Mouse (Mus musculus) left cerebral cortex, adult 11 months (tissue): ENCODE results near the gene Ttc3.
"Not testable (repeated sequence)": the region's sequence is repeated elsewhere in the genome, so short reads cannot be mapped to it uniquely, and the experiment has no call there.

Experiments used
- DNase-seq: peaks from one replicate; pipeline ENCODE4 v3.0.0; 2022; ENCODE audit warnings: low spot score

The Ttc3 gene

DNA sequence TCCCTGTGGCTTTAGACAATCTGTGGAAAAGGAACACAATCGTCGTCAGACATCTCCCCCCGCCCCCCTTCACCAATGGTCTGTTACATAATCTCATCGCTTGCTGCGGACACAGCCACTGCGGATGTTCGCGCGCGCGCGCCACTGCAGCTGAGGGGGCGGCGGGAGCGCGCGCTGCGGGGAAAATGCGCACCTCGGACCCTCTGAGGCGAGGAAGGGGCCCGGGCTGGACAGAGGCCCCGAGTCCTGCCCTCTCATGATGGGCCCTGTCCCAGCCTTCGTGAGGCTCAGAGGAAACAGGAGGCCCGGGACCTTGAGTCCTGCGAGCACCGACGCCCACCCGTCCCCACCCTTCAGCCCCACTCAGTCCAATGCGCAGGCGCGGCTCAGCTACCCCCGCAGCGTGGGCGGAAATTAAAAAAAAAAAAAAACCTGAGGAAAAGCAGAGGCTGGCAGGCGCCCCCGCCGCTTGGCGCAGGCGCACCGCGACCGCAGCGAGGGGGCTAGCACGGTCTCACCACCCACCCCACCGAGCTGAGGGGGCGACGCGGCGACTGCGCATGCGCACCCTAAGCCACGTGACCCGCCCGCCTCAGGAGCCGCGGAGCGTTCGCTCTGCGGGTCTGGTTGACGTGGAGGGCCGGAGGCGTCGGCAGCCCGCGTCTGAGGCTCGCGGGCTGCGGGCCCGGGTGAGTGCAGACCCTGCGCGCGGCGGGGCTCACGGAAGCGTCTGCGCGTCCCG, at the start of gene Ttc3:
Gene Ttc3, plus strand, starts transcription at position 446 of the 742 bp plus-strand sequence.
- peak; percentile 88 for DNase-seq

DNA sequence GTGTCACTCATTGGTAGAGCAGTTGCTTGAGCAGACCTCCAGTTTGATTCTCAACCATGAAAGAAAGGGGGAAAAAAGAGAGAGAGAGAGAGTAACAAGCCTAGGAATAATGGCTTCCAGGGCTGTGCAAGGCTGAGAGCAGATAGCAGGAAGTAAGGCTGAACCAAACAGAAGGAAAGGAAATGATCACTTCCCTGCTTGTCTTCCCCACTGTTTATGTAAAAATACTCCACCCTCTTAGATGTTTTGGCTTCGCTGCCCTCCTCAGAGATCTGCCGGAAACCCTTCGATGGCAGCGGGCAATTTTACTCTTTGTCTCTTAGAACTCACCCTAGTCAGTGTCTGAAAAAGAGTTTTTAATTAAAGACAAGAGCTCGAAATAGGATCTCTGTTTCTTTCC, 46.7 kb upstream of the Ttc3 start:
- no peak for DNase-seq

DNA sequence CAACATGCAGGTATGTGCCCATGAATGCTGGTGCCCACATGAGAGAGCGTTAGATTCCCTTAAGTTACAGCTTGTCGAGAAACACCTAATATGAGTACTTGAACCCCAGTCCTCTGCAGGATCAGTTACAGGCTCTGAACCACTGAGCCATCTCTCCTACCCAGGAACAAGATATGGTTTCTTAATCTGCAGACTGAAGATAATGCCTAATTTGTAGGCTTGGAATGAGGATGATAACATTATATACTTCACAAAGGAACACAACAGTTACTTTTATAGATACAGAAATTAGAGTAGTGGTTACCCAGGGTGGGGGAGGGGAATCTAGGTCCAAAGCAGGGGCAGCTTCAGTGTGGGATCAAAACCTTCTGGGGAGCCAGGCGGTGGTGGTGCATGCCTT, 44.4 kb upstream of the Ttc3 start:
- no peak for DNase-seq

DNA sequence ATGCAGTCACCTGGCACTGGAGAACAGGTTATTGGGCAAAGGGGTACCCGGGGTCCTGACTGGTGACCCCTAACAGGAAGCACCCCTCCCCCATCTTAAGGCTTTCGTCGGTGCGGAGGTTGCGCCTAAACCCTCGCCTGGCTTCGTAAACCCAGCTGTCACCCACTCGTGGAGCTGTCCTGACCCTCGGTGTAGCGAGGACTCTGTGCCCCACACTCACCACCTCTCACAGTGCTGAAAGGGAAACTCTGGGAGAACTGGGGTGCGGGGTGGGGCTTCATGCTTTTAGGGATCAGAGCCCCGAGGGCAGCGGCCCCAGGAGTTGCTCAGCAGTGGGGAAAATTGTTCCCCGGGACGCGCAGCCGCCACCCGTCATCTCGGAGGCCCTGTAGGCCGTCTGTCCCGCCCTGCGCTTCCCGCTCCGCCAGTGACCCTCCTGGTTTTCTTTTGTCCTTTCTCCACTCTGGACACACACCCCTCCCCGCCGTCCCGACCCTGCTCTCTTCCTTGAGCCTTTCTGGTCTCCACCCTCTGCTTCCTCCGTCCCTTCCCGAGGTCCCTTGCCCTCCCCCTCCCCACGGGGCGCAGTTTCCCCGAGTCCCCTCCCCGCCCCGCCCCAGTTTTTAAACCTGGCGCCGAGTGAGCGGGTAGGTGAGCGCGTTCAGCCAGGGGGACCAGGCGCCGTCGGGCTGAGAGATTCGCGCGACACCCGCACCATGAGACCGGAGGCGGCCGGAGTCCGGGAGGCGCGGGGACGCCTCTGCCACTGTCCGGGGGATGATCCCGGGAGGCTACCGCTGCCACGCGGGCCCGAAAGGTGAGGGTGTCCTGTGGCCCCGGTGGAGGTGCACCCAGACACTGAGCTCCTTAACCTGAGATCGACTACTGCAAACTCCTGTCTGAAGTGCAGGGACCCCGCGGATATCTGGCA, 42.4 kb upstream of the Ttc3 start, which contains the start of gene Ripply3:
Gene Ripply3, plus strand, starts transcription at position 640 of the 931 bp plus-strand sequence.
- no peak for DNase-seq

DNA sequence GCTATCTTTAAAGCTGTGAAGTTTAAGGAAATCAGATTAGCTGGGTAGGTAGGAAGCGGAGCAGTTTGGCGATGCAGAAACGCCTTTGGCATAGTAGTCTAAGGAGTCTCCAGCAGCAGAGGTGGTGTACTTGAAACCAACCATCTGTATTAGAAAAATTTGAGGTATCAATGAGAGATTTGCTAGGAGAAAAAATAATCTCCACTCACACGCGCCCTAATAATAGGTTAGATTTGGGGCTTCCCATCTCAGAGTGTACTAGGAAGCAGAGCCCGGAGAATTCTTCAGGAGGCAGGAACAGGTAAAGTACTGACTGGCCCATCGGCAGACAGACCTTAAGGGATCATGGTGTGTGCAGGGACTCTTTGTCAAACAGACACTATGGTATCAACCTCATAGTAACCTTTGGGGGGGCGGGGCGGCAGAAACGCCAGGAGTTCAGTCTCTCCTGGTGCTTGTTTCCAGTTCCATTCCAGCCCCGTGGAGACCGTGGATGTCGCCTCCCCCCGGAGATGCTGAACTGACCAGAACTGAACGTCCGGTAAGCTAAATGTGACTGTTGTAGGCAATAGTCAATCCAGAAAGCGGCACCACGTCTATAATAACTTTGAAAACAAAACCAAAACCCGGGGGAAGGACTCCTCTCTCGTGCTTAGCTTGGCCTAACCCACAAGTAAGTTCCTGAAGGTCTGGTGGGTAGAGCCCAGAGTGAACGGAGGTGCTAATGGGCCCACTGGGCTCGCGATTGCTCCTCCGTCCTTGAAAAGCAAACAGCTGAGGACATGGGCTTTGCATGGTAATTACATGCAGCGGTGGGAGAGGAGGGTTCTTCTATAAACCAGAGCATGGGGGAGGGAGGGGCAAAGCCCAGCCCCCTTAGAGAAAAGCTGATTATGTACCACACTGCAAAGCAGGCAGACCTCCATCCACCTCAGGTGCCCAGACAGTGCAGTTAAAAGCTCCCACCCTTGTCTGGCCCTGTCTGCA, 41.2 kb upstream of the Ttc3 start:
- DNase-seq = no peak

DNA sequence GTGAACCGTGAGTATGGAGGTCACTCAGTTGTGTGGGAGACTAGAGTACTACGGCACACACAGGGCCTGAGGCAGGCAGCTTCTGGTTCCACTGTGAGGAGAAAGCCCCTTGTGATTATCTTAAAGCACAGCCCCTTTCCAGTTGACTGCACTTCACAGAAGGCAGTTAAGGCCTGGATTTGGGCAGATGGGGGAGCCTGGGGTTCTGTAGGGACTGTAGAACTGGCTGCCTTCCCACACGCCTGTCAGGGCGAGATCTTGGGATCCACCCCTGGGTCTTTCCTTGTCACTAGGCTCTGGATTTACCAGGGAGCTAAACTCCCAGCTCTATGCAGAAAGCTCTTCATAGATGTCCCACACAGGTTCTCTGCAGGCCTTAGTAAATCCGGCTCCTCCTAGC, 40.0 kb upstream of the Ttc3 start:
- DNase-seq = no peak

DNA sequence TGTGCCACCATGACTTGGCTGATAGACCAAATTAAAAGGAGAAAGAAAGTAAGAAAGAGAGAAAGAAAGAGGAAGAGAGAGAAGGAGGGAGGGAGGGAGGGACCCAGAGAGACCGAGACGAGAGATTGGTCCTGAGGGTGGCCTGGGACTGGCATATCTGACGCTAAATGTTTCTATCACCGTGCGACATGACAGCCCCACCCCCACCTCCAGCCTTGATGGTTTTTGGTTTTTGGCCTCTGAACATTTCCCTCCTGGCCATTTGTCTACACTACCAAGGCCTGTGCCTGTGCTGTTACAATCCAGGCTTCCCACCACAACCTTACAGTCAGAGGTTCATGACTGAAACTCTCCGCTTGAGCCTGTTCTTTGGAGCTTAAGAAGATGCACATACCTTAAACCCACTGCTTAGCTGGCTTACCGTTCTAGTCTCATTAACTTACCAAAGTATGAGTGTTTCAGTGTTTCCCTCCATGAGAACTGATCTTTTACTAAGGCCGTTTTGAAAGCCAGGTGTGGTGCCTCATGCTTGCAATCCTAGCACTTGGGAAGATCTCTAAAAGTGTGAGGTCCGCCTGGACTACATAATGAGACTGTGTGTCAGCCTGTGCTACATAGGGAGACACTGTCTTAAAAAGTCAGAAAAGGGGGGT, 39.1 kb upstream of the Ttc3 start:
- DNase-seq = no peak

DNA sequence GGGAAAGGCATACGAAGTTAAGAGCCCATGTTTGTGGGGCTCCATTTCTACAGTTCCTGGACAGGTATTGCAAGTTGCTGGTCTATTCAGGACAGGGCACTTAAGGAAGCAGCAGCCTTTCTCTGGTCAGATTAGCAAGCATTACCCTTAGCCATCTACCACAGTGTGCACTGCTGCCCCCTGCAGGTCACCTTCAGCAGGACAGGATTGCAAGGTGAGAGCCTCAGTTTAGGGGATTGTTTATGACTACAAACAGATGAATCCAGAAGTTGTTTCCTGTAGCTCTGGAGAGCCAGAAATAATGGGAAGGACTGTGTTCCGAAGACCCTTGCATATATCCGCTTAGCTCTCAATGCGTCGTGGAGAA, 38.5 kb upstream of the Ttc3 start:
- no peak for DNase-seq

DNA sequence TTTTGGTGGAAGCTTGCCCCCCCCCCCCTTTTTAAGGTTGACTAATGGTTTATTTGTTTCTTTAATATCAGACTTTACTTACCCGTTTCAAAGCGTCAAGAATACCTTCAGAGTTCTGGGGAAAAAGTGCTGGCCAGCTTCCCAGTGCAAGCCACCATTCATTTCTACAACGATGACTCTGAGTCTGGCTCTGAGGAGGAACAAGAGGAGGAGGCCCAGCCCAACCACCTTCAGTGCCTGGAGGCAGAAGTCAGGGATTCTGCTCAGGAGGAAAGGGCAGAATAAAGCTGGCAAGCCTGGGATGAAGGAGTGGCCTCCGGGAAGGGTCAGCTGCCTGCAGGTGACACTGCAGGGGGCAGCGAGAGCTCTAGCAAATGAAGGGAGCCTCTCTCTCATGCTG, 34.8 kb upstream of the Ttc3 start:
- DNase-seq = no peak

DNA sequence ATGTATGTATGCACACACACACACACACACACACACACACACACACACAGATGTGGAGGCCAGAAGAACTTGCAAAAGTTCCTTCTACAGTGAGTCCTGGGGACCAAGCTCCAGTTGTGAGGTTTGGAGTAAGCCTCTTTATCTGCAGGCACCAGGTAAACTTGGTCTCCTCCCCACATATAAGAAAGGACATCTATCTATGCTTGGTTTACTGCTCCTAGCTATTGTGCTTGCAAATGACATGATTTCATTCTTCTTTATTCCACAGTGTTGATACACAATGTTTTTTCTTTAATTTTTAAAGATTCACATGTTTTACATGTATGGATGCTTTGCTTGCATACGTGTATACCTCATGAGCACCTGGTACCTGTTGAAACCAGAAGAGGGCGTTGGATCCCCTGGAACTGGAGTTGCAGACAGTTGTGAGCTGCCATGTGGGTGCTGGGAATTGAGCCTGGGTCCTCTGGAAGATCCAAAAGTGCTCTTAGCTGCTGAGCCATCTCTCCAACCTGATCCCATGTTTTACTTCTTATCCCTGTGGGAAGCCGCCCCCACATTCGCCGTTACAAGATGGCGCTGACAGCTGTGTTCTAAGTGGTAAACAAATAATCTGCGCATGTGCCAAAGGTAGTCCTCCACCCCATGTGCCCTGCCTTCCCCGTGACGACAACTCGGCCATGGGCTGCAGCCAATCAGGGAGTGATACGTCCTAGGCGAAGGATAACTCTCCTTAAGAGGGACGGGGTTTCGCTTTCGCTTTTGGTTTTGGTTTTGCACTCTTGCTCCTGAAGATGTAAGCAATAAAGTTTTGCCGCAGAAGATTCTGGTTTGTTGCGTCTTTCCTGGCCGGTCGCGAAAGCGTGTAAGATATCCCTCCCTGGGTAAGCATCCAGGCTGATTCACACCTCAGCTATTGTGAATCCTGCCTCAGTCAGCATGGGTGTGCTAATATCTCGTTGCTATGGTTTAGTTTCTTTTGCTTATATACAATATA, 31.0 kb upstream of the Ttc3 start:
- not testable (repeated sequence) for DNase-seq

DNA sequence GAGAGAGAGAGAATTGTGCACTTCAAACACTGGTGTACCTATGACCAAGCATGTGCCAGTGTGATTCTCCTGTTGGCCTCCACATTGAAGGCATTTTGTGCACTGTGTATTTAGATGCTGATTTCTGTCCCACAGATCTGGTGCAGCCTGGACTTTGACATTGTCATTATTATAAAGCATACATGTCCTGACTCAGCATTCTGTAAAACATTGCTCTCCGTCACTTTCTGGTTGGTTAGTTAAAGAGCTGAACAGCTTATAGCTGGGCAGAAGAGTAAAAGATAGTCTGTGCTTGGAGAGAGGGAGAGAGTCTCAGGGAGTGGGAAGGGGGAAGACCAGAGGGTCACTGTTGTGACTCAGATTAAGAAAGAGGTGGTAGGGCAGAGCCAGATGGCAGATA, 24.7 kb upstream of the Ttc3 start:
- DNase-seq = no peak

DNA sequence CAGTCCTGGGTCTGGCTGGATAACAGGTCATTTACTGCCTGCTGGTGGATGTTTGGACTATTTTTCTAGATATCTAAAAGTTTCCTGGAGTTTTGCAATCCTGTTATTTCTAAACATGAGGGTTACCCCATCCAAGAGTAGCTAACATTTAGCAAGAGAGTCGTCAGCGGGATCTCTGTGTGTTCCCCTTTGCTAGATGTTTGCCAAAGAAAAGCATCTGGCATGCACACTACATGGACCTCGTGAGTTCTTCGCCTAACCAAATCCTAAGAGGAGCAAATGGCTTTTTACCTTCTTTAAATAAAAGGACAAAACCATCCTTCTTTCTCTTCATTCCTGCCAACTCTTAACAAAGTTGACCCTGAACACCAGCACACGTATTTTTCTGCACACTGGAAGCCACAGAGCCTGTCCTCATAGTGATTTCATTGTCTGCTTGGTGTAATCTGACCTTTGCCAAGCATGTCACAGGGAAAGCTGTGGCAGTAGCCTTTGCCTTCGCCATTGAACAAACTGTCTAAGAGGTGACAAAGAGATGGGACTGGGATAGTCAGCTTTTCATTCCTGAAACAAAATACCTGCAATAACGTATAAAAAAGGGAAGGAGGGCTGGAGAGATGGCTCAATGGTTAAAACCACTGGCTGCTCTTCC, 23.2 kb upstream of the Ttc3 start:
- DNase-seq = no peak

DNA sequence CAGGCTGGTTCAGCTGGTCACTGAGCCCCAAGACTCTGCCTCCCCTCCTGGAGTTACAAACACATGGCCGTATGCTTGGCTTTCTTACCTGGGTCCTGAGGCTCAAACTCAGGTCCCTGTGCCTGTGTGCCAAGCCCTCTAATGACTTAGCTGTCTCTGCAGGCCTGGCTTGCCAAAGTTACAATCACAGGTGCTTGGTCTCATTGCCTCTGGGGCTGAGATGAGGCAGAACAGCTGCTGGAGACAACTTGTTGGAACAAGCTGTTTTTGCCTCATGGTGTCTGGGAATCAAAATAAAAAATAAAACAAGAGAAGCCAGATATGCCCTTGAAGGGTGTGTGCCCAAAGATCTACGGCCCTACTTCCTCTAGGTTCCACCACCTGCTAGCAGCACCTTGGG, 21.6 kb upstream of the Ttc3 start:
- no peak for DNase-seq

DNA sequence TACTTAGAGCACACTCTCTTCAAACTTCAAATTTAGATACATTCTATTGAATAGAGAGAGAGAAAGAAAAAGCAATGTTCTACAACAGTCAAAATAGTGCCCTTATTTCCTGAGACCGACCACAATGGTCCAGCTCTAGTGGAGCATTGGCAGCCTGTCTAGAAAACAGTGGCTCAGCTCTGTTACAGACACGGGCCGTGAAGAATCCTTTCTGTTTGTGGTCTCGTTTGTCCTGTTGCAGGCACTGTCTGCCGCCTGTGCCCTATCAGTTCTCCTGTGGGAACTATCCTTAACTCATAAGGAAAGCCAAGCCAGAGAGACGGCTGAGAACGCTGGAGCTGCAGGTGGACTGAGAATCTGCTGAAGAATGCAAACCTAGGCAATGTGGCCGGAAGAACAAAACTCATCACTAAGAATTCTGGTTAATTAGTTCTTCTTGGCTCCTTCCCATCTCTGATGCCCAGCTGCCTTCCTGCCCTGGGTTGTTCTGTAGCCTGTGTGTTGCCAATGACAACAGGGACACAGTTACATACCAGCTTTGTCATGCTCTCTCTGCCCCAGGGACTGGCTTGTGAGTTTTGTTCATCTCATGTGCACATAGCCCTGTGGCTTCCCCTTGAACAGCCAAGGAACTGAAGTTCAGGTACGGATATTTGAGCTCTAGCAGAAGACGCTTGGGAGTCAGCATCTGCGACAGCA, 20.7 kb upstream of the Ttc3 start:
- DNase-seq = no peak

DNA sequence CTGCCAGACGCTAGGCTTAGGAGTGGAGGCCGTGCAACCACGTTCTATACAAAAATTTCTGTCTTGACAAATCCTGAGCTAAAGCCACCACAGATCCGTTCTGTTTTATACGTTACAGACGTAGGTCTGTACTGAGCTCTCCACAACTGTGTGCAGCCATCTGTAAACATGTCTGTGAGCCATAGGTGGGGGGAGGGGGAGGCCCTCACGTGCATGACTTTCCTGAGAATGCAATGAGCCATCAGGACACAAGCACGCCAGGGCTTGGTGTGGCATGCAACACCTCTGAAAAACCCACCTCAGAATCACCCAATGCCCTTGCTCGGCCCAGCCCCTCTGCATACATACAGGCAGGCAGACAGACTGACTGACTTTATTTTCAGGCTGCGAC, 20.1 kb upstream of the Ttc3 start:
- no peak for DNase-seq

DNA sequence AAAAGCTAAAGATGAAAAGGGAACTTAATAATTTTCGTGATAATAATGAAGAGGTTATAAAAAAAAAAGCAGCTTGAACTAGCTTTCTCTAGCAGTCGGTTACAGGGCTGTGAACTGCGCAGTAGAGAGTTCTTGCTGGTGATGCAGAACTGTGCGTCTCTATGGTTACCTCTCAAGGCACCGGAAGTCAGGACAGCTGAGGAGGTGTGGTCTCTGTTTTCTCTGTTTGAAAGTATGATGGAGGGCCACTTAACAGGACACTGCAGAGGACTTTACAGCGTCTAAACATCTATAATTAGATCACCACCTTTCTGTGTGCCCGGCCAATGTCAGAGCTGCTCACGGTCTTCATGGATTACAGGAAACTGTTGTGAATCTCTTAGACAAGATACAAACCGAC, 16.0 kb upstream of the Ttc3 start:
- DNase-seq = no peak

DNA sequence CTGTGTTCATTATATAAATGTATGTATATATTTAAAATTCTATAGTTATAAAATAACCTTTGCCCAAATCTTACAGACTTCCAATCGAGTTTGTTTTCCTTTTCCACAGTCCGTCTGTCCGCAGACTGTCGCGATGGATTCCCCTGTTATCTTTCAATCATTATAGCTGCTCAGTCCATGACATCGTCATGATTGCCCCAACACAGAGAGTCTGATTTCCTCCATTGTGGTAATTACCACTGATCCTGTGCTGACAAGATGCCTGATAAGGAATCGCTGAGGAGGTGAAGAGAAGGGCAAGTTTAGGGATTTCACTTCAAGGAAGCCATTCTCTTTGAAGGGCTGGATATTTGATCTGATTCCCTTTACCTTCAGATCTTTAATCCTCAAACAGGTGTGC, 14.4 kb upstream of the Ttc3 start:
- no peak for DNase-seq

DNA sequence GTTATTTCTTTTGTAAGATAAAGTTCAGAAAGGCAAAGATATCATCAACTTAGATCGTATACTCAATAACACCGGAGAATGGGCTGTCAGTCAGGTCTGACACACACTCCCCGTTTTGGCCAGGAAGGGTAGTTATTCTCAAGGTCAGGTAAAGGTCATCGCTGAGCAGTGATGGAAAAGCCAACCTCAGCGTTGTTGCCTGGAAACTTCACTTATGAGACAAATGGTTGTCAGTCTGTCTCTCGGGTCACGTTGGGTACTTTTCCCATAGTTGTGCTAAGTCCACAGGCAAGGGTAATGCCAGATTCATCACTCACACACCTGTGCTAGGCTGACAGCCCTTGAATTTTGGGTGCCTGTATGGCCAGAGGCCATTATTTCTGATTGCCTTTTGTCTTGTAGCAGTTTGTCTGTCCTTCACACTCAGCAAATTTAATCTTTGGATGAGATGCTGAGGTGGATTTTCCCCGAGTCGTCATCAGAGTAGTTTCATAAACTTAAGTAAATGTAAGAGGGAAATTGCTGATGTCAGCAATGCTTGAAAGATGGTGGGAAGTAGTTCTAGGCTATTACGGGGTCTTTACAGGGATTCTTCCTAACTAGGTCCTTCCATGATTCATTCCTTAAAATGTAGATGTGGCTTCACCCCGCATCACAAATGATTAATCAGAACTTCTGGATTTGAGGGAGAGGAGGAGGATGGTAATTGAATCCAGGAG, 13.5 kb upstream of the Ttc3 start:
- no peak for DNase-seq

DNA sequence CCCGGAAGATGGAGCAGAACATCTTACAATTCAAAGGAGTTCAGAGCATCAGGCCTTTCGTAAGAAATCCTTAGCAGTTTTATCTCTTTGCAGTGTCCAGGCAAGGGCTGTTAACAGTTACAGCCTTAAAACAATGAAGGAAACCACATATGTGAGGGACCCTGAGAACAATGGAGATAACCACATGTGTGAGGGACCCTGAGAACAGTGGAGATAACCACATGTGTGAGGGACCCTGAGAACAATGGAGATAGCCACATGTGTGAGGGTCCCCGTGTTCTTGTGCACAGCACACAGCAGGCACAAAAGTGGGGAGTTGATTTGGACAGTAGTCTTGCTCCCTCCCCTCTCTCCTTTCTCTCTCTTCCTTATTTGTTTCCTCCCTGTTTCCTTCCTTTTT, 12.3 kb upstream of the Ttc3 start:
- no peak for DNase-seq
